Mouse (Mus musculus): Measurements from ENCODE around the gene Sppl2a. TPM values are rescaled to one million over a fixed set of nuclear protein-coding genes. Genes with fewer than 3 reads are reported as not detected.
"Not testable (repeated sequence)": the region's sequence is repeated elsewhere in the genome, so short reads cannot be mapped to it uniquely, and the experiment has no call there.

The Sppl2a gene
- 50.4 and 53.9 TPM in 2 replicates for polyA plus RNA-seq (2015; fragmentation: Nextera tagmentation; extraction: Ambion mirVana)

DNA sequence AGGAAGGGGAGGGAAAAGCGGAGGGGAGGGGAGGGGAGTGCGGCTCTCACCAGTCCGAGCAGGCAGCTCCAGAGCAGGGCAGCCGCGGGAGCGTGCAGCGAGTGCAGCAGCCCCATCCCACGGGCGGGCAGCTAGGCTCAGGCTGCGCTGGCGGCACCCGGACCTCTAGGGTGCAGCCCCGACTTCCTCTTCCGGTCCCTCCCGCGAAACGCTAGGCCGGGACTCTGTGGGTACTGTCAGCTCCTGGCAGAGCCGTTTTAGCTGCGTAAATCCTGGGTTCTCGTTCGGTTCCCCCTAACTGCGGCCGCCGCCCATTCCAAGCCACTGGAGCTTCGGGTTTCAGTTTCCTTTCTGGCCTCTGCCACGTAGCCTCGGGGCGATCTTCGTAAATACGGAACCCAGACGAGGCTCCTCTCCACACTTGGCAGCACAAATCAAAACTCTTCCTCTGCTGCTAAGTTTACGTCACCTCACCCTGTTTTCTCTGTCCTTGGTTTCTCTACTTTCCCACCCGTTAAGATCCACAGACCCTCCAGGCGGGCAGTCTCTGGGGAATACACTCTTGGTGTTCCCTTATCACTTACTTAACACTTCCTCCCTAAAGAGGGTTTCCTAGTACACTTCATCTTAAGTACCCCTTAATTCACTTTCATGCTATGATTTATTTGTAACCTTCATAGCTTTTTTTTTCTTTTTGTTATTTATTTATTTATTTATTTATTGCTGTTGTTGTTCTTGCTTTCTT is at the start of gene Sppl2a:
TSS of gene Sppl2a (minus strand) at position 339 of the 745 bp plus-strand sequence.
- no peaks in the 10 kb centered on the region for H3K27me3 ChIP-seq (replicated peaks; ENCODE audit: control insufficient read depth, insufficient read depth, low read length)
- no peaks in the 10 kb centered on the region for H3K9me3 ChIP-seq (ENCODE audit: control insufficient read depth, low read length)
- H3K9ac ChIP-seq (replicated peaks; ENCODE audit: low read depth, low read length): peak within 1 kb of the TSS; percentile 77
- peak within 1 kb of the TSS; percentile 93 for H3K27ac ChIP-seq (ENCODE audit: low read length)
- peak; percentile 100 for ATAC-seq
- peak within 1 kb of the TSS; percentile 70 for H3K4me3 ChIP-seq (replicated peaks; ENCODE audit: low read length)
- WGBS: under 1% methylated on average over 35 of the region's 35 CpGs
- no peaks in the 10 kb centered on the region for H3K36me3 ChIP-seq (ENCODE audit: control insufficient read depth, insufficient read depth)
- H3K4me2 ChIP-seq (ENCODE audit: low read length): peak within 1 kb of the TSS; percentile 65
- peaks cover 7% of the 10 kb centered on the region for H3K4me1 ChIP-seq (replicated peaks; ENCODE audit: control insufficient read depth, insufficient read depth, low read length)

GRCm38 (mm10) chr2:126977428-126977827 is 44.4 kb upstream of the Sppl2a start:
- 58% methylated on average over 6 of the region's 6 CpGs for WGBS
- H3K27ac ChIP-seq (ENCODE audit: low read length): no peak overlapping the region
- H3K9ac ChIP-seq (replicated peaks; ENCODE audit: low read depth, low read length): no peak overlapping the region

GRCm38 (mm10) chr2:126961696-126962095 is 28.7 kb upstream of the Sppl2a start:
- Histone ChIP-seq H3K9me3 (ENCODE audit: control insufficient read depth, low read length) (no peaks in the 10 kb centered on the region), H3K36me3 (ENCODE audit: control insufficient read depth, insufficient read depth) (no peaks in the 10 kb centered on the region), H3K27me3 (replicated peaks; ENCODE audit: control insufficient read depth, insufficient read depth, low read length) (no peaks in the 10 kb centered on the region), H3K27ac (ENCODE audit: low read length) (no peak overlapping the region), H3K9ac (replicated peaks; ENCODE audit: low read depth, low read length) (no peak overlapping the region), H3K4me1 (replicated peaks; ENCODE audit: control insufficient read depth, insufficient read depth, low read length) (no peaks in the 10 kb centered on the region), H3K4me2 (ENCODE audit: low read length) (no peak overlapping the region), H3K4me3 (replicated peaks; ENCODE audit: low read length) (no peak overlapping the region)
- 79% methylated on average over 2 of the region's 2 CpGs for WGBS
- ATAC-seq: no peak

More at GRCm38 (mm10) chr2:126977428-126977827, 44.4 kb upstream of the Sppl2a start:
- H3K4me1 ChIP-seq (replicated peaks; ENCODE audit: control insufficient read depth, insufficient read depth, low read length): no peaks in the 10 kb centered on the region
- ATAC-seq: no peak
- no peaks in the 10 kb centered on the region for H3K27me3 ChIP-seq (replicated peaks; ENCODE audit: control insufficient read depth, insufficient read depth, low read length)
- H3K4me2 ChIP-seq (ENCODE audit: low read length): no peak overlapping the region
- no peaks in the 10 kb centered on the region for H3K36me3 ChIP-seq (ENCODE audit: control insufficient read depth, insufficient read depth)
- H3K9me3 ChIP-seq (ENCODE audit: control insufficient read depth, low read length): no peaks in the 10 kb centered on the region
- no peak overlapping the region for H3K4me3 ChIP-seq (replicated peaks; ENCODE audit: low read length)

DNA sequence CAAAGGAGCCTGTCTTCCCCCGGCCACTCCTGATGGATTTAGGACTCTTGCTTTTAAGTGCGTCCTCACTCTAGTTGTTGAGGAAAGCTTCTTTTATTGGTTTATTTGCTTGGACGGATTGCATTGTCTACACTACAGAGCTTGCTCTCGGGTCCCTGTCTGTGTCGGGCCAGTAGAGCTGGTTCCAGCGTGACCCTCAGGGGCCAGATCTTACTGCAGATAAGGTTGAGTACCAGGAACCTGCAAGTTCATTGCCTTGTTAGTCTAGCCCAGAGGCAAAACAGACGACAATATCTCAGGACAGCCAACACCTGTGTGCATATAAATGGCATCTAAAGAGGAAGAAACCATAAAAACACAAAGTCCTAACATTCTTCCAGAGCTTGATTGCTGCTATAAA is 22.6 kb upstream of the Sppl2a start:
- Histone ChIP-seq H3K9ac (replicated peaks; ENCODE audit: low read depth, low read length) (no peak overlapping the region), H3K4me2 (ENCODE audit: low read length) (no peak overlapping the region), H3K4me3 (replicated peaks; ENCODE audit: low read length) (no peak overlapping the region), H3K4me1 (replicated peaks; ENCODE audit: control insufficient read depth, insufficient read depth, low read length) (no peaks in the 10 kb centered on the region), H3K27ac (ENCODE audit: low read length) (no peak overlapping the region), H3K9me3 (ENCODE audit: control insufficient read depth, low read length) (no peaks in the 10 kb centered on the region), H3K27me3 (replicated peaks; ENCODE audit: control insufficient read depth, insufficient read depth, low read length) (no peaks in the 10 kb centered on the region), H3K36me3 (ENCODE audit: control insufficient read depth, insufficient read depth) (no peaks in the 10 kb centered on the region)
- WGBS: 75% methylated on average over 7 of the region's 7 CpGs
- no peak for ATAC-seq

- H3K36me3 ChIP-seq (ENCODE audit: control insufficient read depth, insufficient read depth): no peaks in the 10 kb centered on the region
- no peak overlapping the region for H3K9ac ChIP-seq (replicated peaks; ENCODE audit: low read depth, low read length)
- H3K9me3 ChIP-seq (ENCODE audit: control insufficient read depth, low read length): no peaks in the 10 kb centered on the region
- H3K4me3 ChIP-seq (replicated peaks; ENCODE audit: low read length): no peak overlapping the region
- H3K4me1 ChIP-seq (replicated peaks; ENCODE audit: control insufficient read depth, insufficient read depth, low read length): no peaks in the 10 kb centered on the region
- WGBS: 76% methylated on average over 7 of the region's 7 CpGs
- ATAC-seq: no peak
- no peaks in the 10 kb centered on the region for H3K27me3 ChIP-seq (replicated peaks; ENCODE audit: control insufficient read depth, insufficient read depth, low read length)
- no peak overlapping the region for H3K27ac ChIP-seq (ENCODE audit: low read length)
- no peak overlapping the region for H3K4me2 ChIP-seq (ENCODE audit: low read length)
Observed at GRCm38 (mm10) chr2:126951085-126951484, 18.1 kb upstream of the Sppl2a start.

DNA sequence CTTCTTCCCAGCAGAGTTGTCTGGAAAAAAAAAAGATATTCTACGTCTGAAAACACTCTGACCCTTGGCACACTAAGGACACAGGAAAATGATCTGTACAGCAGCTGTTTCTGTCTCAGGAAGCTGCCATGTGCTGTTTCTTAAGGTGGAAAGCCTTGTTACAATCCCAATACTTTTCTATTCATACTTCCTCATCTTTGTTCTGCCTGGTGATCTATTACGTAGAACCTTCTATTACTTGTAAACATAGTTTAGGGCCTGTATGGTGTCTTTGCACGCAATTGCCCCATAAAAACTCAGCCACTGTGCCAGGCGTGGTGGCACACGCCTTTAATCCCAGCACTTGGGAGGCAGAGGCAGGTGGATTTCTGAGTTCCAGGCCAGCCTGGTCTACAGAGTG is 17.4 kb upstream of the Sppl2a start:
- no peaks in the 10 kb centered on the region for H3K36me3 ChIP-seq (ENCODE audit: control insufficient read depth, insufficient read depth)
- H3K4me1 ChIP-seq (replicated peaks; ENCODE audit: control insufficient read depth, insufficient read depth, low read length): no peaks in the 10 kb centered on the region
- H3K4me3 ChIP-seq (replicated peaks; ENCODE audit: low read length): no peak overlapping the region
- H3K9ac ChIP-seq (replicated peaks; ENCODE audit: low read depth, low read length): no peak overlapping the region
- 84% methylated on average over 5 of the region's 5 CpGs for whole genome bisulfite sequencing
- H3K4me2 ChIP-seq (ENCODE audit: low read length): no peak overlapping the region
- no peaks in the 10 kb centered on the region for H3K9me3 ChIP-seq (ENCODE audit: control insufficient read depth, low read length)
- H3K27me3 ChIP-seq (replicated peaks; ENCODE audit: control insufficient read depth, insufficient read depth, low read length): no peaks in the 10 kb centered on the region
- ATAC-seq: no peak
- H3K27ac ChIP-seq (ENCODE audit: low read length): no peak overlapping the region

GRCm38 (mm10) chr2:126949856-126950255 is 16.8 kb upstream of the Sppl2a start:
- Histone ChIP-seq H3K36me3 (ENCODE audit: control insufficient read depth, insufficient read depth) (no peaks in the 10 kb centered on the region), H3K9ac (replicated peaks; ENCODE audit: low read depth, low read length) (no peak overlapping the region), H3K9me3 (ENCODE audit: control insufficient read depth, low read length) (no peaks in the 10 kb centered on the region), H3K4me2 (ENCODE audit: low read length) (no peak overlapping the region), H3K27ac (ENCODE audit: low read length) (no peak overlapping the region), H3K27me3 (replicated peaks; ENCODE audit: control insufficient read depth, insufficient read depth, low read length) (no peaks in the 10 kb centered on the region), H3K4me3 (replicated peaks; ENCODE audit: low read length) (no peak overlapping the region), H3K4me1 (replicated peaks; ENCODE audit: control insufficient read depth, insufficient read depth, low read length) (no peaks in the 10 kb centered on the region)
- 55% methylated on average over 3 of the region's 3 CpGs for WGBS
- no peak for ATAC-seq

DNA sequence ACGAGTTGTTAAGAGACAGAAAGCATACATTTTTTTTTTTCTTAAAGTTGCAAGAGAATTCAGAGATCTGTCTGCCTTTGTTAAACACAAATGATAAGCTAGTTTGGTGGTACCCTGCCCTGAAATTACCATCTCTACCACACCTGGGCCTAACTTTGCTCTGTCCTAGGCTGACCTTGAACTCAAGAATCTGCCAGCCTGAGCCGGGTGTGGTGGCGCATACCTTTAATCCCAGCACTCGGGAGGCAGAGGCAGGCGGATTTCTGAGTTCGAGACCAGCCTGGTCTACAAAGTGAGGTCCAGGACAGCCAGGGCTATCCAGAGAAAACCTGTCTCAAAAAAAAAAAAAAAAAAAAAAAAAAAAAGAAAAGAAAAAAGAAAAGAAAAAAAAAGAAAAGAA is 16.3 kb upstream of the Sppl2a start:
- not testable (repeated sequence) for H3K9me3 ChIP-seq (ENCODE audit: control insufficient read depth, low read length); H3K27me3 ChIP-seq (replicated peaks; ENCODE audit: control insufficient read depth, insufficient read depth, low read length); ATAC-seq; H3K27ac ChIP-seq (ENCODE audit: low read length); H3K4me2 ChIP-seq (ENCODE audit: low read length); H3K36me3 ChIP-seq (ENCODE audit: control insufficient read depth, insufficient read depth); H3K4me1 ChIP-seq (replicated peaks; ENCODE audit: control insufficient read depth, insufficient read depth, low read length); H3K4me3 ChIP-seq (replicated peaks; ENCODE audit: low read length); H3K9ac ChIP-seq (replicated peaks; ENCODE audit: low read depth, low read length)
- 79% methylated on average over 6 of the region's 6 CpGs for WGBS

DNA sequence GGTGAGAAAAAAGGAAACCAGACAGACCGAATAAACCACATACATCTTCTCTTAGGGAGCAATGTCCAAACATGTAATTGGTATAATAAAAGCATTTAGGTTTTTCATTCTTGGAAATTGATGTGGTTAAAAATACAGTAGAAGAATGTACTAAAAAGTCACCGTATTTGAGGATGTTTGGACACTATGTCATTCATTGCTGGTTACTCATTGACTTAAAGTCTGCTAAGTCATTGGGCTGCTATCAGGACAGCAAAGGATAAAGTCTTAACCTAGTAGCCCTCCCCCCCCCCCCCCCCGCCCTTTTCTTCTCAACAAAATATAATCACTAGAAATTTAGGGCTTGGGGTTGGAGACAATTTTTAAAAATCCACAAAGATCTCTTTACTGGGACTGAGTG is 15.2 kb upstream of the Sppl2a start:
- Histone ChIP-seq H3K36me3 (ENCODE audit: control insufficient read depth, insufficient read depth) (no peaks in the 10 kb centered on the region), H3K4me1 (replicated peaks; ENCODE audit: control insufficient read depth, insufficient read depth, low read length) (no peaks in the 10 kb centered on the region), H3K4me3 (replicated peaks; ENCODE audit: low read length) (no peak overlapping the region), H3K27ac (ENCODE audit: low read length) (no peak overlapping the region), H3K27me3 (replicated peaks; ENCODE audit: control insufficient read depth, insufficient read depth, low read length) (no peaks in the 10 kb centered on the region), H3K9ac (replicated peaks; ENCODE audit: low read depth, low read length) (no peak overlapping the region), H3K9me3 (ENCODE audit: control insufficient read depth, low read length) (no peaks in the 10 kb centered on the region), H3K4me2 (ENCODE audit: low read length) (no peak overlapping the region)
- 74% methylated on average over 3 of the region's 3 CpGs for WGBS
- ATAC-seq: no peak

DNA sequence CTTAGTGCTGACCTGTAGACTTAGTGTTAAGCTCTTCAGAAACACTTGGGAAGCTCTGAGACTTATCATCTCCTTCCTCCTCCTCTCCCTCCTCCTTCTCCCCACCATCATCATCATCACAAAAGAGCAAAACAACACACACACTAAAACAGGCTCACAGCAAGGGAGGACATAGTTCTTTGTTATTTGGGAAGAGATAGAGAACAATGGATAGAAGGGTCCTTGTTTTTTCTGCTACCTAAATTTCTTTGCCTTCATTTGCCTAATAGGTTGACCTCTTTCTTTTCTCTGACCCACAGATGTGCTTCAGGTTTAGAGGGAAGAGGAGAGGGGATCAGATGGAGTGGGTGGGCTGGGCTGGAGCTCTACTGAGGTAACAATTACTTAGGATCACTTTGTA is 14.6 kb upstream of the Sppl2a start:
- Histone ChIP-seq H3K4me2 (ENCODE audit: low read length) (no peak overlapping the region), H3K4me3 (replicated peaks; ENCODE audit: low read length) (no peak overlapping the region), H3K27ac (ENCODE audit: low read length) (no peak overlapping the region), H3K36me3 (ENCODE audit: control insufficient read depth, insufficient read depth) (no peaks in the 10 kb centered on the region), H3K9ac (replicated peaks; ENCODE audit: low read depth, low read length) (no peak overlapping the region), H3K9me3 (ENCODE audit: control insufficient read depth, low read length) (no peaks in the 10 kb centered on the region), H3K4me1 (replicated peaks; ENCODE audit: control insufficient read depth, insufficient read depth, low read length) (no peaks in the 10 kb centered on the region), H3K27me3 (replicated peaks; ENCODE audit: control insufficient read depth, insufficient read depth, low read length) (no peaks in the 10 kb centered on the region)
- ATAC-seq: no peak
